Mouse (Mus musculus) bone marrow macrophage, adult 2 months (primary cell): ENCODE results near the gene Lpar1.

ENCODE experiments used
- CTCF ChIP-seq: IDR thresholded peaks from 2 replicates; pipeline ENCODE4 v1.5.1; 2012; ENCODE audit warnings: low read depth, mild to moderate bottlenecking, low read length, moderate library complexity
- POLR2A ChIP-seq: IDR thresholded peaks from 2 replicates; pipeline ENCODE4 v1.6.1; 2012; ENCODE audit warnings: mild to moderate bottlenecking, low read depth, low read length, borderline replicate concordance

GRCm38 (mm10) chr4:58501012-58501777 is 52.5 kb downstream of the Lpar1 start:
- TF ChIP-seq POLR2A: no peak
- no peak for TF ChIP-seq CTCF
